Mouse (Mus musculus) stomach, embryonic 15.5 days (tissue): Measurements from ENCODE around the gene Zfp61. TPM values are rescaled to one million over a fixed set of nuclear protein-coding genes. Genes with fewer than 3 reads are reported as not detected.

Source experiments
- ATAC-seq: fragments of 200-750 bp; cut with Nextera tagmentation; 2 replicates; pipeline ENCODE4 v1.8.0; 2017; ENCODE audit warnings: low read depth, moderate number of reproducible peaks, moderate TSS enrichment; ENCODE audit not compliant: insufficient read depth, low FRiP score
- H3K27ac ChIP-seq: fragments of 300-500 bp; sonication (generic); 2 replicates; pipeline ENCODE4 v1.5.1; 2015; ENCODE audit warnings: mild to moderate bottlenecking, inconsistent platforms
- H3K27me3 ChIP-seq: fragments of 300-500 bp; sonication (generic); replicated peaks from 2 replicates; pipeline ENCODE4 v1.6.1; 2015; ENCODE audit warnings: inconsistent platforms
- H3K36me3 ChIP-seq: fragments of 300-500 bp; sonication (generic); 2 replicates; pipeline ENCODE4 v1.6.1; 2015; ENCODE audit warnings: inconsistent platforms
- H3K4me1 ChIP-seq: fragments of 300-500 bp; sonication (generic); 2 replicates; pipeline ENCODE4 v1.6.1; 2015; ENCODE audit warnings: inconsistent platforms
- H3K4me2 ChIP-seq: fragments of 300-500 bp; sonication (generic); 2 replicates; pipeline ENCODE4 v1.6.1; 2015; ENCODE audit warnings: mild to moderate bottlenecking, inconsistent platforms
- H3K4me3 ChIP-seq: fragments of 300-500 bp; sonication (generic); replicated peaks from 2 replicates; pipeline ENCODE4 v1.5.1; 2015; ENCODE audit warnings: inconsistent platforms
- H3K9ac ChIP-seq: fragments of 300-500 bp; sonication (generic); 2 replicates; pipeline ENCODE4 v1.6.1; 2015; ENCODE audit warnings: inconsistent platforms
- H3K9me3 ChIP-seq: fragments of 300-500 bp; sonication (generic); 2 replicates; pipeline ENCODE4 v1.6.1; 2016; ENCODE audit warnings: inconsistent platforms
- WGBS: fragments of 180-500 bp; shearing (Covaris S2); methylation state at CpG from one replicate; pipeline ENCODE4 v1.1.7; 2015; 5-methylcytosine and 5-hydroxymethylcytosine counted together
- polyA plus RNA-seq: library from polyadenylated mRNA; unstranded; fragments of >200 nt; fragmentation: Nextera tagmentation; extraction: Ambion mirVana; gene quantifications from 2 replicates; pipeline ENCODE4 v1.2.1, GENCODE M21; 2015

Zfp61 gene
- polyA plus RNA-seq, 1 experiment from 2014 or later: 29.6 TPM

- WGBS: 89% methylated on average over 4 of the region's 4 CpGs
These were observed 26.6 kb downstream of the Zfp61 start for GRCm38 (mm10) chr7:24274456-24274855.

DNA sequence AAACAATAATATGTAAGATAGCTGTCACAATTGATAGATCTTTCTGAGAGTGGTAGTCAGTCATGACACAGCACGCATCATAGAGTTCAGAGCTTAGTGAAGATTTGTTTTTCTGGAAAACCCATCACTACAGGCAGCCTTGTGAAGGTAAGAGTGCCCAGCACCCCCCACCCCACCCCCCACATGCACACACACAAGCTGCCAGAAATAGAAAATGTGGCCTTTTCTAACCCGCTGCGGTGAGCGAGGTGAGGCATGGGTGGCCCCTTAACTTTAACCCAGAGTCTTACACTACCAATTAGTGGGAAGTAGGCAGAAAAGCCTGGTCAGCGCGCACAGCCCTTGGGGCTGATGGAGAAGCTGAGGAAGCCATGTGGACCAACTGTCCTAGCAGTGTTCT lies 29.8 kb downstream of the Zfp61 start:
- no peak for ATAC-seq
- H3K36me3 ChIP-seq: peaks cover 9% of the 10 kb centered on the region; the same call in 1 of the 2 replicates
- H3K4me3 ChIP-seq: no peak overlapping the region
- H3K9ac ChIP-seq: no peak overlapping the region
- 91% methylated on average over 6 of the region's 6 CpGs for WGBS
- no peak overlapping the region for H3K27ac ChIP-seq
- no peaks in the 10 kb centered on the region for H3K27me3 ChIP-seq
- no peak overlapping the region for H3K4me2 ChIP-seq
- H3K4me1 ChIP-seq: 0 out of 2 replicates have a peak, but pooled peaks cover 5% of the 10 kb centered on the region
- H3K9me3 ChIP-seq: no peaks in the 10 kb centered on the region

More at GRCm38 (mm10) chr7:24274456-24274855, 26.6 kb downstream of the Zfp61 start:
- Histone ChIP-seq H3K9ac (no peak overlapping the region), H3K27me3 (no peaks in the 10 kb centered on the region), H3K4me2 (no peak overlapping the region), H3K4me3 (no peak overlapping the region), H3K9me3 (no peaks in the 10 kb centered on the region), H3K36me3 (peaks cover 9% of the 10 kb centered on the region; the same call in 1 of the 2 replicates), H3K27ac (no peak overlapping the region), H3K4me1 (0 out of 2 replicates have a peak, but pooled peaks cover 5% of the 10 kb centered on the region)
- ATAC-seq: no peak

- 0 out of 2 replicates have a peak, but pooled peaks cover 5% of the 10 kb centered on the region for H3K4me1 ChIP-seq
- ATAC-seq: peak; percentile 85
- peak within 1 kb of the TSS; percentile 65; the same call in 1 of the 2 replicates for H3K9ac ChIP-seq
- 1% methylated on average over 12 of the region's 12 CpGs for WGBS
- H3K4me3 ChIP-seq: peak within 1 kb of the TSS; percentile 76
- H3K36me3 ChIP-seq: peaks cover 9% of the 10 kb centered on the region; the same call in 1 of the 2 replicates
- no peaks in the 10 kb centered on the region for H3K27me3 ChIP-seq
- H3K4me2 ChIP-seq: peak within 1 kb of the TSS; percentile 89
- H3K9me3 ChIP-seq: no peaks in the 10 kb centered on the region
- H3K27ac ChIP-seq: peak within 1 kb of the TSS; percentile 72; the same call in 1 of the 2 replicates
These were observed 30.8 kb downstream of the Zfp61 start, which contains the start of gene Zfp93 for GRCm38 (mm10) chr7:24270288-24270672. Gene Zfp93, plus strand, starts transcription at chr7:24270420.

DNA sequence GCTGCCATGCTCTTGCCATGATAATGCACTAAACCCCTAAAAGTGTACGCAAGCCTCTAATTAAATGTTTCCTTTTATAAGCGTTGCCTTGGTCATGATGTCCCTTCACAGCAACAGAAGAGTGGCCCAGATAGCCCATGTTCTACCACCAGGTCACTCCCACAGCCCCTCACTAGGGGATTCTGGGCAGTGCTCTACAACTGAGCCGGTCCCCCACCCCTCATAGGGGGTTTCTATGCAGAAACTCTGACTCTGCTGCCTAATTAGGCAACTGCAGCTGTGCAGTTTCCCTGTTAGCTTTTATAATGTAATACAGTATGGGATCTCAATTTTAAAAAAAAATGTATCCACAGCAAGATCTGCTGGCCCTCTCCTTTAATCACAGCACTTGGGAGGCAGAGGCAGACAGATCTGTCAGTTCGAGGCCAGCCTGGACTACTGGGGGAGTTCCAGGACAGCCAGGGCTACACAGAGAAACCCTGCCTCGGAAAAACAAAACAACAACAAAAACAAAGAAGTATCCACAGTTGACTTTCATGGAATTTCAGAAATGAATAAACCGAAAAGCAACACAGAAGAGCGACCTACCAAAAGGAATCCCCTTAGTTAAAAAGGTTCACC lies 31.3 kb downstream of the Zfp61 start:
- H3K9me3 ChIP-seq: no peaks in the 10 kb centered on the region
- H3K36me3 ChIP-seq: peaks cover 4% of the 10 kb centered on the region; the same call in 1 of the 2 replicates
- 0 out of 2 replicates have a peak, but pooled peaks have one; percentile 48 for ATAC-seq
- H3K27me3 ChIP-seq: no peaks in the 10 kb centered on the region
- H3K4me3 ChIP-seq: peak overlapping the region; percentile 76
- no peak overlapping the region for H3K27ac ChIP-seq
- 34% methylated on average over 7 of the region's 7 CpGs for WGBS
- 0 out of 2 replicates have a peak, but pooled peaks cover 5% of the 10 kb centered on the region for H3K4me1 ChIP-seq
- no peak overlapping the region for H3K9ac ChIP-seq
- H3K4me2 ChIP-seq: peak overlapping the region; percentile 89

GRCm38 (mm10) chr7:24269256-24269655 lies 31.8 kb downstream of the Zfp61 start:
- no peak overlapping the region for H3K9ac ChIP-seq
- 72% methylated on average over 3 of the region's 3 CpGs for WGBS
- H3K4me1 ChIP-seq: 0 out of 2 replicates have a peak, but pooled peaks cover 5% of the 10 kb centered on the region
- H3K4me2 ChIP-seq: no peak overlapping the region
- 0 out of 2 replicates have a peak, but pooled peaks cover under 1% of the 10 kb centered on the region for H3K36me3 ChIP-seq
- no peaks in the 10 kb centered on the region for H3K27me3 ChIP-seq
- ATAC-seq: no peak
- H3K9me3 ChIP-seq: no peaks in the 10 kb centered on the region
- H3K4me3 ChIP-seq: no peak overlapping the region
- no peak overlapping the region for H3K27ac ChIP-seq

DNA sequence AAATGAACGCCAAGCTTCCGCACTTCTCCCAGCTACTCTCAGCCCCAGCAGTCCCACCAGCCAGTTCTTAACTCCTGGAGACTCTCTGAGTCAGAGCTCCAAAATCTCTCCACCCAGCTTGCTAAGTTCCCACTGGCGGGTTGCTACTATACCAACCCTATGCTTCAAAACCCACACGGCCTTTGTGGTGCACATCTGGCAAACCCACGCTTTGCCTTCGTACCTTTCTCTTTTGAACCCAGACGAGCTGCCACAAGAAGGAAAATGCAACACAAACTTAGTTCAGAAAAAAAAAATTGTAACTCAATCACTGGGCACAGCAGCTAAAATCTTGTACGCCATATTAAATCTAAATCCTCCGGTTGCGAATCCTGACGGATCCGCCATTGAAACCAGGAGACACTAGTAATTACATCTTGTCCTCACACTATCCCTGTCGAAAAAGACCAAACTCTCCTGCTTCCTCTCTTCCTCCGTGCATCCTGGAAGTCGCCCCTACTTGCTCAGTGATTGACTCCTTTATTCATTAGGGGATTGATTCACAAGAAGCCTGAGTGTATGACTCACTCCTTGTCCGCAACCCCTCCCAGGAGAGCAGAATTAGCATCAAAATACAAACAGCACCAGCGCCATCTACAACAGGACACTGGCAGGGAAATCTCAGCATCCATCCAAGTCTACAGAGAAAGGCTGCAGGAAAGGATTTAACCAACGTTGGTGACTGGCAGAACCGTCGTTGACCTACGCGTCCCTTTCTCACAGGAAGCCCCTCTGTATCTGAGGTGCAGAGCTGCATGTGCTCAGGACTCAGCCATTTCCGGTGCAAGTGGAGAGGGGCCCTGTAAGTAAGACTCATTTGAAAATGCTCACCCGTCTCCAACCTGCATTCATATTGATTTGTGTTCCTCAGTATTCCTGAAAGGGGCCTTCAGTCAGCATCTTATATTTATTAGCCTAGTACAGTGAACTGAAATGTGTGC lies 32.6 kb downstream of the Zfp61 start:
- no peak overlapping the region for H3K4me3 ChIP-seq
- H3K27ac ChIP-seq: no peak overlapping the region
- H3K9me3 ChIP-seq: no peaks in the 10 kb centered on the region
- ATAC-seq: no peak
- no peak overlapping the region for H3K4me2 ChIP-seq
- H3K36me3 ChIP-seq: no peaks in the 10 kb centered on the region
- no peak overlapping the region for H3K9ac ChIP-seq
- 0 out of 2 replicates have a peak, but pooled peaks cover 5% of the 10 kb centered on the region for H3K4me1 ChIP-seq
- H3K27me3 ChIP-seq: no peaks in the 10 kb centered on the region
- WGBS: 74% methylated on average over 24 of the region's 24 CpGs

GRCm38 (mm10) chr7:24260000-24260312 lies 41.1 kb downstream of the Zfp61 start:
- H3K4me2 ChIP-seq: no peak overlapping the region
- H3K9ac ChIP-seq: no peak overlapping the region
- 0 out of 2 replicates have a peak, but pooled peaks cover 2% of the 10 kb centered on the region for H3K4me1 ChIP-seq
- ATAC-seq: no peak
- WGBS: 80% methylated on average over 4 of the region's 4 CpGs
- no peak overlapping the region for H3K4me3 ChIP-seq
- peaks cover 7% of the 10 kb centered on the region; the same call in 1 of the 2 replicates for H3K36me3 ChIP-seq
- no peaks in the 10 kb centered on the region for H3K27me3 ChIP-seq
- H3K27ac ChIP-seq: no peak overlapping the region
- H3K9me3 ChIP-seq: no peaks in the 10 kb centered on the region

DNA sequence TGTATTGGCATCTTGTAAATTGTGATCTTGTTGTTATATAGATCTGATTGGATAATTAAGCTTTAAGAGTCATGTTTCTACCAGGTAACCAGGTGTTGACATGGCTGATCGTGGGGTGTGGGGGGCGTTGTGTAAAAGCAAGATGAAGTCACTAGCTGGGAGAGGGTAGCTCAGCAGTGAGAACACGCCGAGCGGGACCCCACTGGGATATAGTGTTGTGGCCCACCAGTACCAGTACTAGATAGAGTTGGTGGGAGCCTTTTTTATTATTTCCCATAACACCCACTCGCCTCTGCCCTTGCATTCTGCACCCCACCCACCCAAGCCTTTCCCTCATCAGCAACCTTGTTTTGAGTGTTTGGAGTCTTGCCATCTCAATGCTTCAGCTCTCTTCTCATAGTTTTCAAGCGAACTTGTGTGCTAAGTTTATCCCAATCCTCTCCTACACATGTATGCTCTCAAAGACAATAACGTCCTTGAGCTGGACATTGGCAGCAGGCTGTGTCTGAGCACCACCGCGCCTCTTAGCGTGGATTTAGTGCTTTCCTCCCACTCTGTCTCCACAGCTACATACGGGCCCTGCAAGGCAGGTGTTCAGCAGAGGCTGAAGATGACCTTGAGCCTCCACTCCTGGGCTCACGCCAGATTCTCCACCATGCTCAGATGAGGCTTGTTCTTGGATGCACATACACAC lies 41.6 kb downstream of the Zfp61 start:
- Histone ChIP-seq H3K4me2 (no peak overlapping the region), H3K4me1 (0 out of 2 replicates have a peak, but pooled peaks cover 4% of the 10 kb centered on the region), H3K27me3 (no peaks in the 10 kb centered on the region), H3K36me3 (peaks cover 7% of the 10 kb centered on the region; the same call in 1 of the 2 replicates), H3K4me3 (no peak overlapping the region), H3K9me3 (no peaks in the 10 kb centered on the region), H3K27ac (no peak overlapping the region), H3K9ac (no peak overlapping the region)
- no peak for ATAC-seq
- WGBS: 90% methylated on average over 13 of the region's 13 CpGs

DNA sequence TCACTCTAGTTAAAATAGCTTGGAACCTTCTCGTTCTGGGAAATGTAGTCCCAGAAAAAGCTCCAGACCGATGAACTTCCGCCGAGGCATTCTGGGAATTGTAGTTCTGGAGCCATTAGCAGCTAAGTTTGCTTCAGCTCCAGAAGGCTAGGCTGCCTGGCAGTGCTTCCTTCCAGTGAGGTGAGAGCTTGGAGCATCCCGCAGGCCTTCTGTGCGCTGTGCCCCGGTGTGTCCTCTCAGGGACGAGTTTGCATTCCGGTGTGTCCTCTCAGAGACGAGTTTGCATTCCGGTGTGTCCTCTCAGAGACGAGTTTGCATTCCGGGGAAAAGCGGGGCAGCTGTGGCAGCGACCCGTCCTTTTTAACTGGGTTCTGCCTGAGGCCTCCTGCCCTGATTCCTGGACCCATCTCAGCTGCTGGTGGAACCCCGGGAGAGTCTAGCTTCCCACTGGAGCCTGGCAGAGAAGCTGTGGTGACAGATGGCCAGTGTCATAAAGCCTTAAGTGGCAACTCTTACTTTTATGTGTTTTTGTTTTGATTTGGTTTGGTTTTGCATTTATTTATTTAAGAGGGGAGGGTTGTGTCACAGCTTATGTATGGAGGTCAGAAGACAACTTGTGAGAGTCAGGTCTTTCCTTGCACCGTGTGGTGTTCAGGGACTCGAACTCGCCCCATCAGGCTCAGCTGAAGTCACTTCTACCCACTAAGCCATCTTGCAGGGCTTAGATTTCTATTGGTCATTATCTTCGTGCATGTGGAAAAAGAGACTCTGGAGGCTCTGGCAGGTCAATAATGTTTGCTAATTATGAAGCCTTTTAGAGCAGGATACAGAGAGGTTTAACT lies 46.2 kb downstream of the Zfp61 start, which contains the start of gene Zfp108:
Zfp108 (plus strand) TSS at position 162 of the 842 bp plus-strand sequence.
- peak within 1 kb of the TSS; percentile 62 for H3K9ac ChIP-seq
- 0 out of 2 replicates have a peak, but pooled peaks cover under 1% of the 10 kb centered on the region for H3K36me3 ChIP-seq
- H3K4me3 ChIP-seq: peak within 1 kb of the TSS; percentile 60
- peak within 1 kb of the TSS; percentile 66 for H3K4me2 ChIP-seq
- 16% methylated on average over 21 of the region's 21 CpGs for WGBS
- ATAC-seq: peak; percentile 85
- 0 out of 2 replicates have a peak, but pooled peaks cover 4% of the 10 kb centered on the region for H3K4me1 ChIP-seq
- H3K9me3 ChIP-seq: no peaks in the 10 kb centered on the region
- H3K27ac ChIP-seq: peak within 1 kb of the TSS; percentile 28; the same call in 1 of the 2 replicates
- no peaks in the 10 kb centered on the region for H3K27me3 ChIP-seq

DNA sequence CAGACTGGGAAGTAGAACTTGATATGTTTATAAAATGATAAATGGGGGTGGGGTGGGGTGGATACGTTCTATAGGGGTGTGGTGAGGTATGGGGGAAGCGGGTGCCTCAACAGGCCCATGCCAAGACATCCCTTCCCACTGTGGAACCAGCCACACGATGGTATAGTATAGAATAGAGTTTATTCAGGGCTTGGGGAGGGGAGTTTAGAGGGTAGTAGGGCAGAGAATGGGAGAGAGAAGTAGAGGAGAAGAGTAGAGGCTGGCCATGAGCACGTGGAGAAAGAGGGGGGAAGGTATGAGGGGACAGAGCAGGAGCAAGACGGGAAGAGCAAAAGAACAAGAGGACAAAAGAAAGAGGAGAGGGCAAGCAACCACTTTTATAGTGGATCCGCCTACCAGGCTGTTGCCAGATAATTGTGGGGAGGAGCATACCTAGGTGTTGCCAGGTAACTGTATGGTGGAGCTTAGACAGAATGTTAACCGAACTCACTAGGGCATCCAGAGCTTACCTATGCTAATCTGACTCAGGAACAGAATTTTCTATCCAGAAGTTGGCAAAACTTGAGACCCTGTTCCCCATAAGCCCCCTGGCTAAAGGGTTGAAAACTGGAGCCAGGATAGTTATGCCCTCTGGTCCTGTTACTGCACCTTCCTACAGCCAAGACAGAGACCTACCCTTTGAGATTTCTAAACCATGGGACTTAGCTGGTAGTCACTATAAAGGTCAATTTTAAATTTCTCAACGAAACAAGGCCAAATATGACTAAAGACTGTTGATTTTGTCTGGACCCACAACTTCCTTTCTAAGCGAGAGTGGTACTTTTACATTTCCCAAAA lies 47.0 kb downstream of the Zfp61 start:
- H3K4me1 ChIP-seq: 0 out of 2 replicates have a peak, but pooled peaks cover 4% of the 10 kb centered on the region
- no peak overlapping the region for H3K27ac ChIP-seq
- 57% methylated on average over 9 of the region's 9 CpGs for WGBS
- no peaks in the 10 kb centered on the region for H3K27me3 ChIP-seq
- peak overlapping the region; percentile 60 for H3K4me3 ChIP-seq
- ATAC-seq: 0 out of 2 replicates have a peak, but pooled peaks have one; percentile 37
- H3K36me3 ChIP-seq: no peaks in the 10 kb centered on the region
- no peaks in the 10 kb centered on the region for H3K9me3 ChIP-seq
- H3K9ac ChIP-seq: no peak overlapping the region
- peak overlapping the region; percentile 66 for H3K4me2 ChIP-seq
